In the genomic region with DNA sequence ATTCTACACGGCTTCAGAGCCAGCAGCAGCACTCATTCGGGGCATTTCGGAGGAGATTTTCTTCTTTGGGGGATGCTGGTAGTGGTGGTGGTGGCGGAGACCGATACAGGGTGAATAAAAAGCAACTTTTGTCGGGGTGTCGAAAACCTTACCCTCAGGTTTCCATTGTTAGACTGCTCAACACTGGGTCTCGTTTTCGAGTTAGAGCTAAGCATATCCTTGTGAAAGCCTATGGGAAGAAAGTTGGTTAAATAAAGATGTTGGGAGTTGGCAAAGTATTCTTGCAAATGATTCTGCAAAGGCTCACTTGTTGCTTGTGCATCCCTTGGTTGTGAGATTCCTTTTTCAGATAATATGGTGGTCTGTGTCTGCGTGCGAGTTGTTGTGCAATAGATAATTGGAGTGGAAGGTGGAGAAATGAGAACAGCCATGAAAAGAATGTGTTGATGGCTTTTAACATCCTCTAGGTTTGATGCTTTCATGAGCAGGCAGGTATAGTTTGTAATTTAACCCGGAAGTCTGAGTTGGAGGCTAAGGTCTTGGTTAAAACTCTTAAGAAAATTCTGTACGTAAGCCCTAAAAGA, we compare ENCODE assay signal across 8 mouse cellular contexts. TPM values are rescaled to one million over a fixed set of nuclear protein-coding genes. Genes with fewer than 3 reads are reported as not detected.
DNase-seq lines count a peak whose midpoint lies in the region; ATAC-seq lines count a peak whose summit lies in the region.

No protein-coding gene starts in this region.

- peak overlapping the region; percentile 96 for H3K4me3 ChIP-seq in heart, embryonic 10.5 days
- H3K4me3 ChIP-seq in forebrain, embryonic 14.5 days (ENCODE audit: low read depth, low read length), result peak overlapping the region; percentile 56
- peak overlapping the region; percentile 82 for H3K4me3 ChIP-seq in liver, embryonic 16.5 days (ENCODE audit: low read depth, low read length)

- no peak for DNase-seq in heart, embryonic 10.5 days (ENCODE audit: low spot score)
- no peak for DNase-seq in heart, postnatal 10 days
- DNase-seq in 416B (ENCODE audit: low read depth), result peak; percentile 53
- DNase-seq in forebrain, embryonic 14.5 days (ENCODE audit: low spot score), result no peak
- no peak for DNase-seq in adrenal gland, postnatal 36 days
- no peak for DNase-seq in left cerebral cortex, postnatal 4 days

- no peaks in the 10 kb centered on the region for H3K9me3 ChIP-seq in heart, embryonic 10.5 days
- H3K9me3 ChIP-seq in forebrain, embryonic 14.5 days (replicated peaks; ENCODE audit: control insufficient read depth, low read length), result no peaks in the 10 kb centered on the region
- no peaks in the 10 kb centered on the region for H3K9me3 ChIP-seq in liver, embryonic 16.5 days (replicated peaks; ENCODE audit: control insufficient read depth, low read length)

- no peaks in the 10 kb centered on the region for H3K27me3 ChIP-seq in heart, embryonic 10.5 days (ENCODE audit: insufficient read depth, poor library complexity, severe bottlenecking)
- H3K27me3 ChIP-seq in forebrain, embryonic 14.5 days (replicated peaks; ENCODE audit: control insufficient read depth, insufficient read depth, low read length), result peaks cover 40% of the 10 kb centered on the region
- H3K27me3 ChIP-seq in liver, embryonic 16.5 days (ENCODE audit: control insufficient read depth, insufficient read depth, low read depth, low read length), result no peaks in the 10 kb centered on the region

- peaks cover 67% of the 10 kb centered on the region for H3K4me1 ChIP-seq in heart, embryonic 10.5 days
- H3K4me1 ChIP-seq in forebrain, embryonic 14.5 days (ENCODE audit: control insufficient read depth, insufficient read depth, low read length), result peaks cover 5% of the 10 kb centered on the region
- H3K4me1 ChIP-seq in liver, embryonic 16.5 days (ENCODE audit: control insufficient read depth, low read depth, low read length), result peaks cover 60% of the 10 kb centered on the region

- no peaks in the 10 kb centered on the region for H3K36me3 ChIP-seq in heart, embryonic 10.5 days
- no peaks in the 10 kb centered on the region for H3K36me3 ChIP-seq in forebrain, embryonic 14.5 days (ENCODE audit: control insufficient read depth, insufficient read depth, low read length)
- H3K36me3 ChIP-seq in liver, embryonic 16.5 days (ENCODE audit: control insufficient read depth, insufficient read depth), result no peaks in the 10 kb centered on the region

- H3K27ac ChIP-seq in heart, embryonic 10.5 days, result peak overlapping the region; percentile 98
- H3K27ac ChIP-seq in forebrain, embryonic 14.5 days (ENCODE audit: low read depth, low read length), result no peak overlapping the region
- peak overlapping the region; percentile 84 for H3K27ac ChIP-seq in liver, embryonic 16.5 days (ENCODE audit: low read length)

- WGBS in heart, embryonic 10.5 days, result 10% methylated on average over 13 of the region's 13 CpGs
- WGBS in forebrain, embryonic 14.5 days, result 7% methylated on average over 13 of the region's 13 CpGs
- 7% methylated on average over 13 of the region's 13 CpGs for WGBS in liver, embryonic 16.5 days (ENCODE audit: insufficient replicate concordance)

- intact Hi-C loops in heart, postnatal 10 days (cut with DNase I), result loop anchor here (2.0 to 5.0 kb wide), 6 partner anchors 29 to 376 kb away; no protein-coding TSS in a partner anchor
- intact Hi-C loops in left cerebral cortex, postnatal 4 days (cut with DNase I), result no loop called here

- peak overlapping the region; percentile 60; the same call in 1 of the 2 replicates for H3K9ac ChIP-seq in forebrain, embryonic 14.5 days (ENCODE audit: low read length)
- H3K9ac ChIP-seq in liver, embryonic 16.5 days (ENCODE audit: low read depth, low read length), result peak overlapping the region; percentile 82

- ATAC-seq in forebrain, embryonic 14.5 days, result no peak
- no peak for ATAC-seq in liver, embryonic 16.5 days (ENCODE audit: low read depth)
- no peak for ATAC-seq in monocyte, adult 5-6 weeks (replicated peaks; ENCODE audit: insufficient number of reproducible peaks, low FRiP score, low TSS enrichment, poor library complexity, severe bottlenecking)

- H3K4me2 ChIP-seq in forebrain, embryonic 14.5 days (ENCODE audit: low read length), result peak overlapping the region; percentile 94
- H3K4me2 ChIP-seq in liver, embryonic 16.5 days (ENCODE audit: low read depth, low read length), result peak overlapping the region; percentile 100

RNA-seq across cellular contexts. Expression of a gene that starts 49.9 kb away (rescaled TPM):
- polyA plus RNA-seq in heart, embryonic 10.5 days (2016; fragmentation: Nextera tagmentation; extraction: Ambion mirVana), result 12.1 and 14.3 TPM in 2 replicates
- 10 to 100 TPM; 46.7 to 61.8 TPM for total RNA-seq in heart, postnatal 10 days (2021)
- polyA plus RNA-seq in forebrain, embryonic 14.5 days (2014; fragmentation: Nextera tagmentation; extraction: Ambion mirVana), result 1.4 and 1.5 TPM in 2 replicates
- 4.2 and 5.9 TPM in 2 replicates for polyA plus RNA-seq in liver, embryonic 16.5 days (2015; fragmentation: Nextera tagmentation; extraction: Ambion mirVana)
- total RNA-seq in monocyte, adult 5-6 weeks (2017), result 13.0 to 29.9 TPM (median 18.2 TPM) in 3 replicates
- total RNA-seq in adrenal gland, postnatal 36 days (2021), result 10 to 100 TPM; 54.1 to 71.5 TPM
- 10 to 100 TPM in 1 of 2 experiments, 1 to 10 TPM in 1; 9.8 to 12.2 TPM for total RNA-seq in left cerebral cortex, postnatal 4 days (2021)
